In the genomic region with DNA sequence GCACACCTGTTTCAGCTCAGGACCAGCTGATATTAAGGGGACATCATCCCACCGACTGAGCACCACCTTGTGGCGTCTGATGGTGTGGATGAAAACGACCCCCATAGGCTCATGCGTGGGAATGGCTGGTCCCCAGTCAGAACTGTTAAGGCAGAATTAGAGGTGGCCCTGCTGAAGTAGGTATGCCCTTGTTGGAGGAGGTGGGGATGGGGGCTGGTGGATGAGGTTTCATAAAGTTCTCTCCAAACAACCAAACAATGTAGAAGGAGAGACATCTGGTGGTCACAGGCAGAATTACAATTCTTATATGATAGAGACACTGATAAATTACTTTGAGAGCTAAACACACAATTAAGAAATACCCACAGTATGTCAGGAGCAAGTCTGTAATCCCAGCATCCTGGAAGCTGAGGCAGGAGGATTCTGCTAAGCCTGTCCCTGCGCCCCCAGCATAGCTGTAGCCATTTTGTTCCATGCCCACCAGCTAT, we compare ENCODE assay signal across 9 mouse cellular contexts. TPM values are rescaled to one million over a fixed set of nuclear protein-coding genes. Genes with fewer than 3 reads are reported as not detected.
A peak's percentile ranks its signal among the peaks of the same experiment; 100 is the strongest.
DNase-seq lines count a peak whose midpoint lies in the region; ATAC-seq and TF ChIP-seq lines count a peak whose summit lies in the region.
"Had no signal": no experiment of that assay in that cellular context is flagged by ENCODE, and none has a peak within 500 bp of the region (broad histone marks: within the 10 kb centered on the region; RNA-seq: fewer than 3 reads in every experiment).

No protein-coding gene starts in this region.

- no peak overlapping the region for H3K9ac ChIP-seq in heart, embryonic 15.5 days
- H3K9ac ChIP-seq in heart, postnatal 0 days (replicated peaks; ENCODE audit: low read depth, low read length) = no peak overlapping the region
- H3K9ac ChIP-seq in neural tube, embryonic 13.5 days = no peak overlapping the region
- H3K9ac ChIP-seq: lung, embryonic 15.5 days had no signal

- TF ChIP-seq CTCF in brain, embryonic 14.5 days (IDR thresholded peaks at IDR 0.05; ENCODE audit: borderline replicate concordance, extremely low read depth, insufficient read depth, insufficient read length) = peak; percentile 55; the same call in 1 of the 2 replicates
- TF ChIP-seq CTCF in heart, postnatal 0 days (IDR thresholded peaks at IDR 0.05; ENCODE audit: low read depth) = peak; percentile 51

- ATAC-seq in heart, embryonic 15.5 days (replicated peaks; ENCODE audit: insufficient number of reproducible peaks, insufficient read depth, low FRiP score, low read depth) = 0 out of 2 replicates have a peak, but pooled peaks have one; percentile 31
- ATAC-seq in CD4-positive, CD25-positive, alpha-beta regulatory T cell, adult 4 months = peak; percentile 61
- ATAC-seq in heart, postnatal 0 days (ENCODE audit: insufficient read depth, low read depth) = no peak
- peak; percentile 74 for ATAC-seq in neural tube, embryonic 13.5 days (ENCODE audit: low read depth)

- no peak for TF ChIP-seq POLR2A in brain, embryonic 14.5 days (IDR thresholded peaks at IDR 0.05; ENCODE audit: borderline replicate concordance, extremely low read depth, insufficient read depth, insufficient read length, poor library complexity, severe bottlenecking)

- no peak overlapping the region for H3K4me3 ChIP-seq in heart, embryonic 15.5 days
- H3K4me3 ChIP-seq in heart, postnatal 0 days (ENCODE audit: low read depth, low read length) = no peak overlapping the region
- no peak overlapping the region for H3K4me3 ChIP-seq in neural tube, embryonic 13.5 days
- H3K4me3 ChIP-seq: lung, embryonic 15.5 days had no signal

- no peaks in the 10 kb centered on the region for H3K27me3 ChIP-seq in heart, embryonic 15.5 days
- no peaks in the 10 kb centered on the region for H3K27me3 ChIP-seq in heart, postnatal 0 days (ENCODE audit: control insufficient read depth, insufficient read depth, low read length)
- H3K27me3 ChIP-seq in neural tube, embryonic 13.5 days = no peaks in the 10 kb centered on the region
- H3K27me3 ChIP-seq: lung, embryonic 15.5 days had no signal

- H3K36me3 ChIP-seq in heart, embryonic 15.5 days = peaks cover 86% of the 10 kb centered on the region
- H3K36me3 ChIP-seq in heart, postnatal 0 days (replicated peaks; ENCODE audit: control insufficient read depth, insufficient read depth, low read length) = peaks cover 83% of the 10 kb centered on the region
- H3K36me3 ChIP-seq in neural tube, embryonic 13.5 days = peaks cover 27% of the 10 kb centered on the region

- no peak for DNase-seq in heart, postnatal 25 days (ENCODE audit: low spot score)
- peak; percentile 60 for DNase-seq in brain, embryonic 14.5 days (ENCODE audit: low read depth)
- DNase-seq in heart, postnatal 0 days (ENCODE audit: low spot score) = peak; percentile 60
- peak; percentile 28 to 44 for DNase-seq in kidney, postnatal 4 days
- no peak for DNase-seq in gastrocnemius, postnatal 25 days

- H3K4me2 ChIP-seq in heart, embryonic 15.5 days = no peak overlapping the region
- H3K4me2 ChIP-seq in heart, postnatal 0 days (ENCODE audit: low read depth, low read length) = no peak overlapping the region
- H3K4me2 ChIP-seq in neural tube, embryonic 13.5 days = no peak overlapping the region
- H3K4me2 ChIP-seq: lung, embryonic 15.5 days had no signal

- no peak overlapping the region for H3K27ac ChIP-seq in heart, embryonic 15.5 days
- no peak overlapping the region for H3K27ac ChIP-seq in heart, postnatal 0 days (ENCODE audit: low read depth)
- no peak overlapping the region for H3K27ac ChIP-seq in neural tube, embryonic 13.5 days (replicated peaks)
- H3K27ac ChIP-seq: lung, embryonic 15.5 days had no signal

- no peaks in the 10 kb centered on the region for H3K9me3 ChIP-seq in heart, embryonic 15.5 days (replicated peaks)
- no peaks in the 10 kb centered on the region for H3K9me3 ChIP-seq in heart, postnatal 0 days (replicated peaks; ENCODE audit: control insufficient read depth, low read length)
- H3K9me3 ChIP-seq in neural tube, embryonic 13.5 days = no peaks in the 10 kb centered on the region
- H3K9me3 ChIP-seq: lung, embryonic 15.5 days had no signal

- WGBS in heart, embryonic 15.5 days = 64% methylated on average over 5 of the region's 5 CpGs
- WGBS in heart, postnatal 0 days = 52% methylated on average over 5 of the region's 5 CpGs
- WGBS in neural tube, embryonic 13.5 days = 62% methylated on average over 5 of the region's 5 CpGs

- intact Hi-C loops in heart, postnatal 25 days (cut with DNase I) = loop anchor here (1.0 to 10.0 kb wide), 3 partner anchors 61 to 511 kb away; a partner anchor contains a TSS

- TF ChIP-seq EP300 in heart, postnatal 0 days (IDR thresholded peaks at IDR 0.05; ENCODE audit: low read depth) = no peak

- no peaks in the 10 kb centered on the region for H3K4me1 ChIP-seq in heart, embryonic 15.5 days (replicated peaks)
- H3K4me1 ChIP-seq in heart, postnatal 0 days (ENCODE audit: control insufficient read depth, insufficient read depth) = no peaks in the 10 kb centered on the region
- 0 out of 2 replicates have a peak, but pooled peaks cover 9% of the 10 kb centered on the region for H3K4me1 ChIP-seq in neural tube, embryonic 13.5 days (replicated peaks)
- H3K4me1 ChIP-seq: lung, embryonic 15.5 days had no signal

RNA-seq across cellular contexts. Expression of a gene that starts 22.0 kb away (rescaled TPM):
- 29.0 and 34.2 TPM in 2 replicates for polyA plus RNA-seq in heart, embryonic 15.5 days (2015; fragmentation: Nextera tagmentation; extraction: Ambion mirVana)
- total RNA-seq in heart, postnatal 25 days (2021) = 1 to 10 TPM in 1 of 2 experiments, under 1 TPM in 1; 0.57 to 1.1 TPM
- 10 to 100 TPM; 11.4 to 13.0 TPM for polyA plus RNA-seq in CD4-positive, CD25-positive, alpha-beta regulatory T cell, adult 4 months (2017; shearing (Covaris generic))
- 11.5 and 16.3 TPM in 2 replicates for polyA plus RNA-seq in brain, embryonic 14.5 days (2012; rRNA removed)
- 4.1 and 35.1 TPM in 2 replicates for total RNA-seq in heart, postnatal 0 days (2014; rRNA removed; ENCODE audit: low replicate concordance)
- 8.5 and 8.7 TPM in 2 replicates for polyA plus RNA-seq in heart, postnatal 0 days (2015; fragmentation: Nextera tagmentation; extraction: Ambion mirVana)
- 9.1 and 12.2 TPM in 2 replicates for polyA plus RNA-seq in neural tube, embryonic 13.5 days (2015; fragmentation: Nextera tagmentation; extraction: Ambion mirVana)
- total RNA-seq in gastrocnemius, postnatal 25 days (2021) = under 1 TPM; 0.33 to 0.59 TPM

RNA-seq across cellular contexts. Expression of a gene that starts 28.7 kb away (rescaled TPM):
- 8.8 and 28.5 TPM in 2 replicates for polyA plus RNA-seq in heart, embryonic 15.5 days (2015; fragmentation: Nextera tagmentation; extraction: Ambion mirVana)
- total RNA-seq in heart, postnatal 25 days (2021) = 1 to 10 TPM; 3.5 to 4.0 TPM
- 10 to 100 TPM; 12.5 to 13.6 TPM for polyA plus RNA-seq in CD4-positive, CD25-positive, alpha-beta regulatory T cell, adult 4 months (2017; shearing (Covaris generic))
- 2.5 and 3.5 TPM in 2 replicates for polyA plus RNA-seq in brain, embryonic 14.5 days (2012; rRNA removed)
- 2.4 and 10.3 TPM in 2 replicates for total RNA-seq in heart, postnatal 0 days (2014; rRNA removed; ENCODE audit: low replicate concordance)
- 10.6 and 15.3 TPM in 2 replicates for polyA plus RNA-seq in heart, postnatal 0 days (2015; fragmentation: Nextera tagmentation; extraction: Ambion mirVana)
- 2.0 TPM in 2 replicates for polyA plus RNA-seq in neural tube, embryonic 13.5 days (2015; fragmentation: Nextera tagmentation; extraction: Ambion mirVana)
- total RNA-seq in gastrocnemius, postnatal 25 days (2021) = 1 to 10 TPM; 1.8 to 5.1 TPM

RNA-seq across cellular contexts. Expression of a gene that starts 54.0 kb away (rescaled TPM):
- 13.4 and 18.3 TPM in 2 replicates for polyA plus RNA-seq in heart, embryonic 15.5 days (2015; fragmentation: Nextera tagmentation; extraction: Ambion mirVana)
- total RNA-seq in heart, postnatal 25 days (2021) = 10 to 100 TPM; 12.2 to 13.6 TPM
- polyA plus RNA-seq in CD4-positive, CD25-positive, alpha-beta regulatory T cell, adult 4 months (2017; shearing (Covaris generic)) = 10 to 100 TPM in 1 of 2 experiments, 1 to 10 TPM in 1; 9.5 to 16.1 TPM
- polyA plus RNA-seq in brain, embryonic 14.5 days (2012; rRNA removed) = 20.1 and 23.4 TPM in 2 replicates
- 9.9 and 11.7 TPM in 2 replicates for total RNA-seq in heart, postnatal 0 days (2014; rRNA removed; ENCODE audit: low replicate concordance)
- polyA plus RNA-seq in heart, postnatal 0 days (2015; fragmentation: Nextera tagmentation; extraction: Ambion mirVana) = 10.7 and 12.8 TPM in 2 replicates
- polyA plus RNA-seq in neural tube, embryonic 13.5 days (2015; fragmentation: Nextera tagmentation; extraction: Ambion mirVana) = 23.6 and 24.0 TPM in 2 replicates
- total RNA-seq in gastrocnemius, postnatal 25 days (2021) = 10 to 100 TPM in 1 of 2 experiments, 1 to 10 TPM in 1; 10.0 to 11.1 TPM

Comparison
In these comparisons a context has a peak if more than half of its experiments do, and no peak if none do; other contexts are left out.
1. DNase-seq: peak in brain, embryonic 14.5 days (single experiment), heart, postnatal 0 days (single experiment) and kidney, postnatal 4 days (2 of 2); none in heart, postnatal 25 days (single experiment) and gastrocnemius, postnatal 25 days (single experiment).